Mouse (Mus musculus): ENCODE results near the gene Wdr46. TPM values are rescaled to one million over a fixed set of nuclear protein-coding genes. Genes with fewer than 3 reads are reported as not detected.

Wdr46 gene
- polyA plus RNA-seq, 1 experiment from 2014 or later, result 49.6 TPM

GRCm38 (mm10) chr17:33958451-33958850, 18.0 kb downstream of the Wdr46 start:
- whole genome bisulfite sequencing, result 97% methylated on average over 11 of the region's 11 CpGs
- Histone ChIP-seq H3K4me2 (replicated peaks) (no peak overlapping the region), H3K27me3 (no peaks in the 10 kb centered on the region), H3K9ac (no peak overlapping the region), H3K36me3 (peaks cover 59% of the 10 kb centered on the region), H3K27ac (no peak overlapping the region), H3K4me3 (no peak overlapping the region), H3K4me1 (peaks cover 20% of the 10 kb centered on the region), H3K9me3 (no peaks in the 10 kb centered on the region)
- ATAC-seq (ENCODE audit: insufficient number of reproducible peaks, insufficient read depth, low FRiP score, low TSS enrichment), result no peak

GRCm38 (mm10) chr17:33959135-33959534, 18.7 kb downstream of the Wdr46 start:
- WGBS, result 94% methylated on average over 13 of the region's 13 CpGs
- Histone ChIP-seq H3K4me2 (replicated peaks) (no peak overlapping the region), H3K27me3 (no peaks in the 10 kb centered on the region), H3K36me3 (peaks cover 59% of the 10 kb centered on the region), H3K4me3 (no peak overlapping the region), H3K4me1 (peaks cover 13% of the 10 kb centered on the region), H3K9ac (no peak overlapping the region), H3K27ac (no peak overlapping the region), H3K9me3 (no peaks in the 10 kb centered on the region)
- no peak for ATAC-seq (ENCODE audit: insufficient number of reproducible peaks, insufficient read depth, low FRiP score, low TSS enrichment)

DNA sequence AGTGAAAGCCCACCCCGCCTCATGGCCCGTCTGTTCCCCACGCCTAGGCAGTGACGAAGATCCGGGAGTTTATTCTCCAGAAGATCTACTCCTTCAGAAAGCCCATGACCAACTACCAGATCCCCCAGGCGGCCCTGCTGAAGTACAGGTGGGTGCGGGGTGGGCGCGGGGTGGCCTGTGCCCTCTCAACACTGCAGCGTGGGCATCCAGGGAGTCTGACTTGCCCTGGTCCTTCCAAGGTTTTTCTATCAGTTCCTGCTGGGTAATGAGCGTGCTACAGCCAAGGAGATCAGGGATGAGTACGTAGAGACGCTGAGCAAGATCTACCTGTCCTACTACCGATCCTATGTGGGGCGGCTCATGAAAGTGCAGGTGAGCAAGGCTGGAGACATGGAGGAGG, 19.5 kb downstream of the Wdr46 start:
- no peak for ATAC-seq (ENCODE audit: insufficient number of reproducible peaks, insufficient read depth, low FRiP score, low TSS enrichment)
- Histone ChIP-seq H3K9me3 (no peaks in the 10 kb centered on the region), H3K4me2 (replicated peaks) (no peak overlapping the region), H3K27ac (no peak overlapping the region), H3K27me3 (no peaks in the 10 kb centered on the region), H3K4me3 (no peak overlapping the region), H3K36me3 (peaks cover 61% of the 10 kb centered on the region), H3K4me1 (peaks cover 8% of the 10 kb centered on the region), H3K9ac (no peak overlapping the region)
- WGBS, result 89% methylated on average over 15 of the region's 15 CpGs

DNA sequence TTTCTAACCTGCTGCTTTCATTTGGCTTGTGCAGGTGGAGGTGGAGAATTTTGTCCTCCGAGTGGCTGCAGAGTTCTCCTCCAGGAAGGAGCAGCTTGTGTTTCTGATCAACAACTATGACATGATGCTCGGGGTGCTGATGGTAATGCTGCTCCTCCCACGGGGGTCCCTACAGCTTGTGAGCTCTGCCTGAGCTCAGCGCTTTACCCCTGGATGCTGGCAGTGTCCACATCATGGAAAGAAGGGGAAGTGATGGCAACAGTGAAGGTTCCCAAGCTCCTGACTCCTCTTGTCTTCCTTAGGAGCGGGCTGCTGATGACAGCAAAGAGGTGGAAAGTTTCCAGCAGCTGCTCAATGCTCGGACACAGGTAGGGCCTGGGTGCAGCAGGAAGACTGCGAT, 22.4 kb downstream of the Wdr46 start:
- no peak overlapping the region for H3K9ac ChIP-seq
- no peaks in the 10 kb centered on the region for H3K4me1 ChIP-seq
- ATAC-seq (ENCODE audit: insufficient number of reproducible peaks, insufficient read depth, low FRiP score, low TSS enrichment), result no peak
- H3K27ac ChIP-seq, result no peak overlapping the region
- 91% methylated on average over 7 of the region's 7 CpGs for WGBS
- no peak overlapping the region for H3K4me2 ChIP-seq (replicated peaks)
- no peaks in the 10 kb centered on the region for H3K27me3 ChIP-seq
- H3K4me3 ChIP-seq, result no peak overlapping the region
- peaks cover 81% of the 10 kb centered on the region for H3K36me3 ChIP-seq
- no peaks in the 10 kb centered on the region for H3K9me3 ChIP-seq

DNA sequence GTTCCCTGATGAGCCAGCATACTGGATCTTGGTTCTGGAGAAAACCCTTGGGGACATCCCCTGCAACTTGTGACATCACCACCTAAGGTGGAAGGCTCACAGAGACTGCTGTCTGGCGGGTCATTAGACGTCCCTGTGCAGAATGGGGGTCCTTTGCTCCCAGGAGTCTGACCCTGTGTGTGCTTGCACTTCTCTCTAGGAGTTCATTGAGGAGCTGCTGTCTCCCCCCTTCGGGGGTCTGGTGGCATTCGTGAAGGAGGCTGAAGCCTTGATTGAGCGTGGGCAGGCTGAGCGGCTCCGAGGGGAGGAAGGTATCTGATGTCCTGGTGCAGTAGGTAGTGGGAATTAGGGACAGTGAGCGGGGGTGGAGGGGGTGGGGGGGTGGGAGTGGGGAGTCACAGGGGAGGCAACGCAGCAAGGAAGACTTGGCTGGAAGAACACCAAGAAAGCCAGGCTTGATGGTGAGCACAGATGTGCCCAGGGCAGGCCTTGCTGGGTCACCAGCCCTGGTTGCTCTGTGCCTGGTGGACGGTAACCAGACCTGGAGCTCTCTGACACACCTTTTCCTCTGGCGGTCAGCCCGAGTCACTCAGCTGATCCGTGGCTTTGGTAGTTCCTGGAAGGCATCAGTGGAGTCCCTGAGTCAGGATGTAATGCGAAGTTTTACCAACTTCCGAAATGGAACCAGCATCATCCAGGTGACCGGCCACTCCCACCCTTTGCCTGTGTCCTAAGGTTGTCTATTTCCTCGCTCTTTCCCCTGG, 24.8 kb downstream of the Wdr46 start:
- Histone ChIP-seq H3K4me3 (no peak overlapping the region), H3K9ac (no peak overlapping the region), H3K4me1 (no peaks in the 10 kb centered on the region), H3K4me2 (replicated peaks) (no peak overlapping the region), H3K27ac (no peak overlapping the region), H3K36me3 (peaks cover 60% of the 10 kb centered on the region), H3K9me3 (0 out of 2 replicates have a peak, but pooled peaks cover 2% of the 10 kb centered on the region), H3K27me3 (no peaks in the 10 kb centered on the region)
- WGBS, result 90% methylated on average over 17 of the region's 17 CpGs
- no peak for ATAC-seq (ENCODE audit: insufficient number of reproducible peaks, insufficient read depth, low FRiP score, low TSS enrichment)

- H3K36me3 ChIP-seq, result peaks cover 55% of the 10 kb centered on the region
- WGBS, result 86% methylated on average over 16 of the region's 16 CpGs
These were observed 25.5 kb downstream of the Wdr46 start for GRCm38 (mm10) chr17:33965846-33966550.

GRCm38 (mm10) chr17:33968489-33968888, 28.0 kb downstream of the Wdr46 start:
- WGBS, result 3% methylated on average over 9 of the region's 9 CpGs
- no peak overlapping the region for H3K4me2 ChIP-seq (replicated peaks)

More at GRCm38 (mm10) chr17:33965846-33966550, 25.5 kb downstream of the Wdr46 start:
- no peak; the same call in 1 of the 2 replicates for ATAC-seq (ENCODE audit: insufficient number of reproducible peaks, insufficient read depth, low FRiP score, low TSS enrichment)
- 0 out of 2 replicates have a peak, but pooled peaks cover 2% of the 10 kb centered on the region for H3K9me3 ChIP-seq
- no peaks in the 10 kb centered on the region for H3K4me1 ChIP-seq
- H3K9ac ChIP-seq, result no peak overlapping the region
- H3K27me3 ChIP-seq, result no peaks in the 10 kb centered on the region
- H3K4me3 ChIP-seq, result no peak overlapping the region
- H3K27ac ChIP-seq, result no peak overlapping the region
- H3K4me2 ChIP-seq (replicated peaks), result no peak overlapping the region

GRCm38 (mm10) chr17:33968927-33969326, 28.5 kb downstream of the Wdr46 start:
- no peak overlapping the region for H3K4me2 ChIP-seq (replicated peaks)
- no peak for ATAC-seq (ENCODE audit: insufficient number of reproducible peaks, insufficient read depth, low FRiP score, low TSS enrichment)
- 0 out of 2 replicates have a peak, but pooled peaks cover 2% of the 10 kb centered on the region for H3K9me3 ChIP-seq
- H3K36me3 ChIP-seq, result peaks cover 26% of the 10 kb centered on the region
- H3K27me3 ChIP-seq, result no peaks in the 10 kb centered on the region
- 28% methylated on average over 5 of the region's 5 CpGs for WGBS
- H3K9ac ChIP-seq, result no peak overlapping the region
- no peak overlapping the region for H3K4me3 ChIP-seq
- H3K27ac ChIP-seq, result no peak overlapping the region
- no peaks in the 10 kb centered on the region for H3K4me1 ChIP-seq

More at GRCm38 (mm10) chr17:33968489-33968888, 28.0 kb downstream of the Wdr46 start:
- Histone ChIP-seq H3K9me3 (0 out of 2 replicates have a peak, but pooled peaks cover 2% of the 10 kb centered on the region), H3K36me3 (peaks cover 30% of the 10 kb centered on the region), H3K27ac (no peak overlapping the region), H3K4me3 (no peak overlapping the region), H3K9ac (no peak overlapping the region), H3K4me1 (no peaks in the 10 kb centered on the region), H3K27me3 (no peaks in the 10 kb centered on the region)
- peak; percentile 11; the same call in 1 of the 2 replicates for ATAC-seq (ENCODE audit: insufficient number of reproducible peaks, insufficient read depth, low FRiP score, low TSS enrichment)

- no peak overlapping the region for H3K4me3 ChIP-seq
- no peaks in the 10 kb centered on the region for H3K4me1 ChIP-seq
- H3K9me3 ChIP-seq, result 0 out of 2 replicates have a peak, but pooled peaks cover 2% of the 10 kb centered on the region
- H3K9ac ChIP-seq, result no peak overlapping the region
- H3K27ac ChIP-seq, result no peak overlapping the region
- 75% methylated on average over 4 of the region's 4 CpGs for whole genome bisulfite sequencing
- no peaks in the 10 kb centered on the region for H3K27me3 ChIP-seq
- peaks cover 23% of the 10 kb centered on the region for H3K36me3 ChIP-seq
- no peak overlapping the region for H3K4me2 ChIP-seq (replicated peaks)
- ATAC-seq (ENCODE audit: insufficient number of reproducible peaks, insufficient read depth, low FRiP score, low TSS enrichment), result no peak
These were observed 28.9 kb downstream of the Wdr46 start for GRCm38 (mm10) chr17:33969394-33969793.

- ATAC-seq (ENCODE audit: insufficient number of reproducible peaks, insufficient read depth, low FRiP score, low TSS enrichment), result no peak
- WGBS, result 16% methylated on average over 1 of the region's 1 CpGs
- no peaks in the 10 kb centered on the region for H3K36me3 ChIP-seq
These were observed 32.2 kb downstream of the Wdr46 start for GRCm38 (mm10) chr17:33972691-33973090.

GRCm38 (mm10) chr17:33973572-33973971, 33.1 kb downstream of the Wdr46 start:
- Histone ChIP-seq H3K9ac (no peak overlapping the region), H3K27ac (no peak overlapping the region), H3K36me3 (no peaks in the 10 kb centered on the region), H3K9me3 (0 out of 2 replicates have a peak, but pooled peaks cover 2% of the 10 kb centered on the region), H3K4me1 (0 out of 2 replicates have a peak, but pooled peaks cover 4% of the 10 kb centered on the region), H3K27me3 (peaks cover 28% of the 10 kb centered on the region), H3K4me3 (no peak overlapping the region), H3K4me2 (replicated peaks) (no peak overlapping the region)
- no peak for ATAC-seq (ENCODE audit: insufficient number of reproducible peaks, insufficient read depth, low FRiP score, low TSS enrichment)
- WGBS, result 61% methylated on average over 3 of the region's 3 CpGs

More at GRCm38 (mm10) chr17:33972691-33973090, 32.2 kb downstream of the Wdr46 start:
- no peak overlapping the region for H3K9ac ChIP-seq
- 0 out of 2 replicates have a peak, but pooled peaks cover 2% of the 10 kb centered on the region for H3K9me3 ChIP-seq
- H3K27ac ChIP-seq, result no peak overlapping the region
- no peaks in the 10 kb centered on the region for H3K4me1 ChIP-seq
- H3K27me3 ChIP-seq, result peaks cover 19% of the 10 kb centered on the region
- no peak overlapping the region for H3K4me3 ChIP-seq
- no peak overlapping the region for H3K4me2 ChIP-seq (replicated peaks)

Measured in embryonic facial prominence, embryonic 12.5 days (tissue).